Mouse (Mus musculus): Measurements from ENCODE around the gene Hpgds. TPM values are rescaled to one million over a fixed set of nuclear protein-coding genes. Genes with fewer than 3 reads are reported as not detected.

The Hpgds gene
- polyA plus RNA-seq, 1 experiment from 2014 or later = 7.1 TPM

GRCm38 (mm10) chr6:65137802-65138201, 6.9 kb downstream of the Hpgds start:
- peak; percentile 57; the same call in 1 of the 2 replicates for ATAC-seq
- Histone ChIP-seq H3K4me3 (replicated peaks) (no peak overlapping the region), H3K9me3 (no peaks in the 10 kb centered on the region), H3K27ac (peak overlapping the region; percentile 63), H3K36me3 (no peaks in the 10 kb centered on the region), H3K4me1 (replicated peaks) (peaks cover 18% of the 10 kb centered on the region), H3K27me3 (no peaks in the 10 kb centered on the region), H3K9ac (replicated peaks) (no peak overlapping the region), H3K4me2 (replicated peaks) (no peak overlapping the region)
- 31% methylated on average over 2 of the region's 2 CpGs for WGBS

GRCm38 (mm10) chr6:65132376-65132775, 12.3 kb downstream of the Hpgds start:
- Histone ChIP-seq H3K9ac (replicated peaks) (no peak overlapping the region), H3K36me3 (no peaks in the 10 kb centered on the region), H3K27ac (no peak overlapping the region), H3K9me3 (no peaks in the 10 kb centered on the region), H3K4me2 (replicated peaks) (no peak overlapping the region), H3K4me1 (replicated peaks) (peaks cover 5% of the 10 kb centered on the region), H3K4me3 (replicated peaks) (no peak overlapping the region), H3K27me3 (no peaks in the 10 kb centered on the region)
- peak; percentile 66; the same call in 1 of the 2 replicates for ATAC-seq
- 23% methylated on average over 6 of the region's 6 CpGs for WGBS

GRCm38 (mm10) chr6:65126074-65126726, 18.5 kb downstream of the Hpgds start:
- WGBS = 21% methylated on average over 2 of the region's 2 CpGs
- no peak overlapping the region for H3K4me2 ChIP-seq (replicated peaks)
- no peaks in the 10 kb centered on the region for H3K27me3 ChIP-seq
- H3K9me3 ChIP-seq = no peaks in the 10 kb centered on the region
- no peaks in the 10 kb centered on the region for H3K36me3 ChIP-seq
- no peaks in the 10 kb centered on the region for H3K4me1 ChIP-seq (replicated peaks)
- ATAC-seq = peak; percentile 61
- no peak overlapping the region for H3K9ac ChIP-seq (replicated peaks)
- H3K4me3 ChIP-seq (replicated peaks) = no peak overlapping the region
- no peak overlapping the region for H3K27ac ChIP-seq

- no peaks in the 10 kb centered on the region for H3K27me3 ChIP-seq
- H3K4me1 ChIP-seq (replicated peaks) = no peaks in the 10 kb centered on the region
- ATAC-seq = no peak
Measured at GRCm38 (mm10) chr6:65117540-65117939, 27.2 kb downstream of the Hpgds start.

GRCm38 (mm10) chr6:65114902-65115301, 29.8 kb downstream of the Hpgds start:
- H3K27ac ChIP-seq = no peak overlapping the region
- H3K27me3 ChIP-seq = no peaks in the 10 kb centered on the region
- ATAC-seq = no peak
- H3K9me3 ChIP-seq = no peaks in the 10 kb centered on the region
- H3K4me2 ChIP-seq (replicated peaks) = no peak overlapping the region
- H3K4me3 ChIP-seq (replicated peaks) = no peak overlapping the region
- no peaks in the 10 kb centered on the region for H3K4me1 ChIP-seq (replicated peaks)
- no peak overlapping the region for H3K9ac ChIP-seq (replicated peaks)
- H3K36me3 ChIP-seq = peaks cover 64% of the 10 kb centered on the region
- 96% methylated on average over 2 of the region's 2 CpGs for WGBS

More at GRCm38 (mm10) chr6:65117540-65117939, 27.2 kb downstream of the Hpgds start:
- Histone ChIP-seq H3K9ac (replicated peaks) (no peak overlapping the region), H3K4me2 (replicated peaks) (no peak overlapping the region), H3K27ac (no peak overlapping the region), H3K9me3 (no peaks in the 10 kb centered on the region), H3K36me3 (peaks cover 59% of the 10 kb centered on the region), H3K4me3 (replicated peaks) (no peak overlapping the region)
- WGBS = 93% methylated on average over 1 of the region's 1 CpGs

GRCm38 (mm10) chr6:65079139-65079538, 65.6 kb downstream of the Hpgds start:
- H3K9ac ChIP-seq (replicated peaks) = no peak overlapping the region
- H3K4me2 ChIP-seq (replicated peaks) = no peak overlapping the region
- no peaks in the 10 kb centered on the region for H3K27me3 ChIP-seq
- no peak for ATAC-seq
- H3K4me1 ChIP-seq (replicated peaks) = 0 out of 2 replicates have a peak, but pooled peaks cover 3% of the 10 kb centered on the region
- peaks cover 45% of the 10 kb centered on the region for H3K36me3 ChIP-seq
- H3K9me3 ChIP-seq = no peaks in the 10 kb centered on the region
- WGBS = 100% methylated on average over 1 of the region's 1 CpGs
- H3K27ac ChIP-seq = no peak overlapping the region
- H3K4me3 ChIP-seq (replicated peaks) = no peak overlapping the region

- no peak overlapping the region for H3K27ac ChIP-seq
- H3K9me3 ChIP-seq = no peaks in the 10 kb centered on the region
- 0 out of 2 replicates have a peak, but pooled peaks cover 3% of the 10 kb centered on the region for H3K4me1 ChIP-seq (replicated peaks)
- H3K9ac ChIP-seq (replicated peaks) = no peak overlapping the region
- peaks cover 59% of the 10 kb centered on the region for H3K36me3 ChIP-seq
- ATAC-seq = no peak
- no peaks in the 10 kb centered on the region for H3K27me3 ChIP-seq
- H3K4me3 ChIP-seq (replicated peaks) = no peak overlapping the region
- H3K4me2 ChIP-seq (replicated peaks) = no peak overlapping the region
- 88% methylated on average over 2 of the region's 2 CpGs for WGBS
Measured at GRCm38 (mm10) chr6:65075201-65075600, 69.5 kb downstream of the Hpgds start.

Other genes starting within 250 kb of the Hpgds start
- gene Smarcad1, start 102.3 kb downstream of the Hpgds start, polyA plus RNA-seq (2015; fragmentation: Nextera tagmentation; extraction: Ambion mirVana) = 116 and 119 TPM in 2 replicates
- gene C130060K24Rik, start 236.2 kb upstream of the Hpgds start, polyA plus RNA-seq (2015; fragmentation: Nextera tagmentation; extraction: Ambion mirVana) = 2.4 and 2.6 TPM in 2 replicates